Mouse (Mus musculus) heart, embryonic 12.5 days (tissue): ENCODE results near the gene Hdac11. TPM values are rescaled to one million over a fixed set of nuclear protein-coding genes. Genes with fewer than 3 reads are reported as not detected.

Experiments
- ATAC-seq: fragments of 200-750 bp; cut with Nextera tagmentation; 2 replicates; pipeline ENCODE4 v1.8.0; 2017; ENCODE audit warnings: moderate TSS enrichment, moderate library complexity; ENCODE audit not compliant: insufficient number of reproducible peaks, low FRiP score
- H3K27ac ChIP-seq: fragments of 300-500 bp; sonication (generic); 2 replicates; pipeline ENCODE4 v1.5.1; 2016; ENCODE audit warnings: mild to moderate bottlenecking, moderate library complexity; ENCODE audit not compliant: poor library complexity, severe bottlenecking
- H3K27me3 ChIP-seq: fragments of 300-500 bp; sonication (generic); replicated peaks from 2 replicates; pipeline ENCODE4 v1.6.1; 2016; ENCODE audit warnings: mild to moderate bottlenecking, moderate library complexity
- H3K36me3 ChIP-seq: fragments of 300-500 bp; sonication (generic); 2 replicates; pipeline ENCODE4 v1.6.1; 2016; ENCODE audit warnings: mild to moderate bottlenecking, moderate library complexity
- H3K4me1 ChIP-seq: fragments of 300-500 bp; sonication (generic); replicated peaks from 2 replicates; pipeline ENCODE4 v1.6.1; 2016; ENCODE audit warnings: mild to moderate bottlenecking
- H3K4me2 ChIP-seq: fragments of 300-500 bp; sonication (generic); 2 replicates; pipeline ENCODE4 v1.6.1; 2016; ENCODE audit warnings: mild to moderate bottlenecking, moderate library complexity
- H3K4me3 ChIP-seq: fragments of 300-500 bp; sonication (generic); 2 replicates; pipeline ENCODE4 v1.5.1; 2016; ENCODE audit warnings: mild to moderate bottlenecking
- H3K9ac ChIP-seq: fragments of 300-500 bp; sonication (generic); 2 replicates; pipeline ENCODE4 v1.6.1; 2016; ENCODE audit warnings: mild to moderate bottlenecking, moderate library complexity
- H3K9me3 ChIP-seq: fragments of 300-500 bp; sonication (generic); replicated peaks from 2 replicates; pipeline ENCODE4 v1.6.1; 2016; ENCODE audit warnings: mild to moderate bottlenecking, moderate library complexity
- WGBS: fragments of 180-500 bp; shearing (Covaris S2); methylation state at CpG from one replicate; pipeline ENCODE4 v1.1.7; 2016; 5-methylcytosine and 5-hydroxymethylcytosine counted together
- polyA plus RNA-seq: library from polyadenylated mRNA; unstranded; fragments of >200 nt; fragmentation: Nextera tagmentation; extraction: Ambion mirVana; gene quantifications from 2 replicates; pipeline ENCODE4 v1.2.1, GENCODE M21; 2016

Hdac11 gene
- polyA plus RNA-seq, result 8.8 and 9.0 TPM in 2 replicates

DNA sequence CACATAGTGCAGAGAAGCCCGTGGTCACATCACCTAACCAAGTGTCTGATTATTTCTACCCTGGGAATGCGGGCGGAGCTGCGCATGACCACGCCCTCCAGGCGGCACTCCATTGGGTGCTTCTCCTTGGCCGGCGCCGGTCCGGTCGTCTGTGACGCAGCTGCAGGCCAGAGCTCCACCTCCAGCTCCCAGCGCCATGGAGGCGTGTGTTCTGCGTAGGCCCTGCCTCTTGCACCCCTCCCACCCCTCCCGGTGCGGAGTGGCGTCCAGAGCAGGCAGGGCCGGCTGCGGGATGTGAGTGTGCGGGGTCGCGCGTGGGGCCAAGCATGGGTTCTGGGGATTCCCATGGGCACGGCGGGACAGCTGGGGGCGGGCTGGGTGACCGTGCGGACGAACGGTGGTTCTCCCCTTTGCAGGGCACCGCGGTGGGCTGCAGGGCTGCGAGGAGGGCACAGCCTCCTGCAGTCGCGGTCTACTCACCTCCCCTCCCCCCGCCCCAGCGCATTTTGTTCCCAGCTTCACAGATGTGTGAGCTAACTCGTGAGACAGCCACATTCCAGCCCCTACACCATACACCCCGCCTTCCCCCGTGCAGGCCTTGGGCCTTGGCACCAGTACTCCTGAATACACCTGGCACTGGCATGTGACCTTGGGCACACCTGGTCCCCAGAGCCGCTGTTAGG lies at the start of gene Hdac11:
Gene Hdac11 (plus strand): TSS at position 112 of the 683 bp plus-strand sequence.
- peak; percentile 97 for ATAC-seq

DNA sequence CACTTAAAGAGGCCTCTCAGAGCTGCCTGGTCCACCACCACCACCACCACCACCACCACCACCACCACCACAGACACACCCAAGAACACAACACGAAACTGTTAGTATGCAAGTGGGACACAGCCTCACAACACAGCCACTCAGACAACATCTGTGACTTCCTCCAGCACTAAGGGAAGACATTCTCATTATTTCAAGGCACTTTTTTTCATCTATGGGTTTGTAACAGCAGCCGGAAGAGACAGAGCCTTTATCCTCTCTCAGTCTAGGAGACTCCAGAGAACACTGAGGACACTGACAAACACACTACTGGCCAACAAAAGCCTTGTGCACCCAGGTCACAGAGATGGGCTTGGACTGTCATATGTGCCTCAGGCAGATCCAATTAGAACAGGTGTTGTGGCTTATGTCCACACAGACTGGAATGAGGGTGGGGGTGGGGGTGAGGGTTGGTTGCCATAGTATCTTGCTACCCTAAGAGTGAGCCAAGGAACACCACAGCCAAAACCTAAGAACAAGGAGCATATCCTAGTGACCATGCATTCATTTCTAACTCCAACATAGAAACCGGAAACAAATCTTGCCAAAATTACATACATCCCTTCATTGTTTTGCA lies 48.1 kb upstream of the Hdac11 start:
- Histone ChIP-seq H3K9me3 (0 out of 2 replicates have a peak, but pooled peaks cover 3% of the 10 kb centered on the region), H3K4me3 (no peak overlapping the region), H3K9ac (no peak overlapping the region), H3K4me2 (no peak overlapping the region), H3K27me3 (no peaks in the 10 kb centered on the region), H3K27ac (no peak overlapping the region), H3K4me1 (peaks cover 15% of the 10 kb centered on the region), H3K36me3 (no peaks in the 10 kb centered on the region)
- ATAC-seq, result no peak
- WGBS, result 87% methylated on average over 3 of the region's 3 CpGs

More for the DNA sequence above, at the start of gene Hdac11:
- Histone ChIP-seq H3K9me3 (no peaks in the 10 kb centered on the region), H3K4me3 (peak within 1 kb of the TSS; percentile 80), H3K27me3 (peaks cover 16% of the 10 kb centered on the region; the same call in 1 of the 2 replicates), H3K9ac (peak within 1 kb of the TSS; percentile 88), H3K4me2 (peak within 1 kb of the TSS; percentile 92), H3K27ac (peak within 1 kb of the TSS; percentile 59; the same call in 1 of the 2 replicates), H3K36me3 (no peaks in the 10 kb centered on the region), H3K4me1 (peaks cover 63% of the 10 kb centered on the region)
- WGBS, result under 1% methylated on average over 38 of the region's 42 CpGs

DNA sequence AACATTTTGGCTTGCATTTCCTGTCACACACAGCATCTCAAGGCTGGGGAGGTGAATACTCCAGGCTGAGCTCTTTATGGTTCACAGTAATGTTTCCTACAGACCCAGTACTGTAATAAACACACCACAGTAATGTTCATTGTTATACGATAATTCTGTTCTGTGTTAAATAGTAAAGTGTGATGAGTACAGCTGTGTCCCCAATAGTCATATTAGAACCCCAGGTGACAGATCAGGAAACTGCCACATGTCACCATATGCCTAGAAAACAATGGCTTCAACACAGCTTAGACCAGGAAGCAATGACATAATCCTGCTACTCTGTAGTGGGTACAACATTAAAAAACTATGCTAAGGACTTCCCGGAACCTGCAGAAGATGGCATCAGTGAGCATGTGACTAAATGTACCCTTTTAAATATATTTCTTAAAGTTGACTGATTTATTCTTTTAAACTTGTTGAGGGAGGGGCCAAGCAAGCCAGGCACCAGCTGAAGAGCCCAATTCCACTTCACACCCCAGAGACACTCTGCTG lies 47.5 kb upstream of the Hdac11 start:
- ATAC-seq, result no peak
- no peak overlapping the region for H3K9ac ChIP-seq

DNA sequence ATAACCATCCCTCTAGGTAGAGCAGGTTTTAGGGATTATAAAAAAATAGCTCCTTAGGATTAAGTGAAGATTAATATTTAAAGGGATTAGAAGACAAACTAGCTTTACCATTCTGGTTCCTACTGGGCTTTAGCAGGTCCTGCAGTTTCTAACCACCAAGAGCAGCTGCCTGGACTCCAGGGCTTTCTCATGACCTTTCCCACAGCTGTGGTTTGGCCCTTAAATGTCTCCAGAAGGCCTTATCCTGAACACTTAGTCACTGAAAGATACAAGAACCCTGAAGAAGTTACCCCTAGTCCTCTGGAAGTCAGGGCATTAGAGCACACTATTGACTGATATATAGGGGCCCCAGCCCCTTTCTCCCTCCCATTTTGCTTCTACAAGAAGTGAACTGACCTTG lies 47.0 kb upstream of the Hdac11 start:
- Histone ChIP-seq H3K9ac (no peak overlapping the region), H3K9me3 (0 out of 2 replicates have a peak, but pooled peaks cover 3% of the 10 kb centered on the region), H3K27me3 (no peaks in the 10 kb centered on the region), H3K36me3 (no peaks in the 10 kb centered on the region), H3K4me3 (no peak overlapping the region), H3K27ac (no peak overlapping the region), H3K4me2 (no peak overlapping the region), H3K4me1 (peaks cover 9% of the 10 kb centered on the region)
- ATAC-seq, result no peak

More for the DNA sequence above, 47.5 kb upstream of the Hdac11 start:
- Histone ChIP-seq H3K9me3 (0 out of 2 replicates have a peak, but pooled peaks cover 3% of the 10 kb centered on the region), H3K4me3 (no peak overlapping the region), H3K27ac (no peak overlapping the region), H3K27me3 (no peaks in the 10 kb centered on the region), H3K36me3 (no peaks in the 10 kb centered on the region), H3K4me2 (no peak overlapping the region), H3K4me1 (peaks cover 14% of the 10 kb centered on the region)
- WGBS, result 90% methylated on average over 2 of the region's 2 CpGs

DNA sequence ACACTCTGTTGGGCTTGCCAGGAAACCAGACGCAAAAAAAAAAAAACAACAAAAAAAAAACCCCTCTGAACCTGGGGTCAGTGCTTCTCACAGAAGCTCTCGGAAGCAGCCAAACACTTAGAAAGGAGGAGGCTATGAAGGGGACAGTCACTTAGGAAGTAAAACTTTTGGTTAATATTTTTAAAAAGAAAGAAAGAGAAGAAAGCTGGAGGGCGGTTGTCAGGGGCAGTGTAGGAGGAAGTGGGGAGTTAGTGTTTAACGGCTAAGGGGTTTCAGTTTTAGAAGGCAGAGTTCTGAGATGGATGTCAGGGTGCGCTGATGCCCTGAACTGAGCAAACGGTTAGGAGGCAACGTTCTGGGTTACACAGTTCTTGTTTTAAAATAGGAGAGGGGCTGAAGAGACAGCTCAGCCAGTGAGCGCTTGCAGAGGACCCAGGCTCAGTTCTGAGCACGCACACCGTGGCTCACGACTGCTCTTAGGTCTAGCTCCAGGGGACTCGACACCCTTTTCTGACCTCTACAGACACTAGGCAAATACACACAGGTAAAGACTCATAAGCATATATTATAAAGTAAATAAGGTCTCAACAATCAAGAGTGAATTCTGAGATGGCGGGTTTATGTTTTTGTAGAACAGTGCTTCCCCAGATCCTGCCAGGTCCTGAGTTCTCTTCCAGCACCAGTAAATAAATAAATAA lies 46.0 kb upstream of the Hdac11 start:
- no peak for ATAC-seq
- Histone ChIP-seq H3K4me2 (no peak overlapping the region), H3K9me3 (0 out of 2 replicates have a peak, but pooled peaks cover 3% of the 10 kb centered on the region), H3K27me3 (0 out of 2 replicates have a peak, but pooled peaks cover 2% of the 10 kb centered on the region), H3K27ac (no peak overlapping the region), H3K4me1 (no peaks in the 10 kb centered on the region; the same call in 1 of the 2 replicates), H3K4me3 (no peak overlapping the region), H3K9ac (no peak overlapping the region), H3K36me3 (no peaks in the 10 kb centered on the region)
- 76% methylated on average over 13 of the region's 13 CpGs for WGBS

DNA sequence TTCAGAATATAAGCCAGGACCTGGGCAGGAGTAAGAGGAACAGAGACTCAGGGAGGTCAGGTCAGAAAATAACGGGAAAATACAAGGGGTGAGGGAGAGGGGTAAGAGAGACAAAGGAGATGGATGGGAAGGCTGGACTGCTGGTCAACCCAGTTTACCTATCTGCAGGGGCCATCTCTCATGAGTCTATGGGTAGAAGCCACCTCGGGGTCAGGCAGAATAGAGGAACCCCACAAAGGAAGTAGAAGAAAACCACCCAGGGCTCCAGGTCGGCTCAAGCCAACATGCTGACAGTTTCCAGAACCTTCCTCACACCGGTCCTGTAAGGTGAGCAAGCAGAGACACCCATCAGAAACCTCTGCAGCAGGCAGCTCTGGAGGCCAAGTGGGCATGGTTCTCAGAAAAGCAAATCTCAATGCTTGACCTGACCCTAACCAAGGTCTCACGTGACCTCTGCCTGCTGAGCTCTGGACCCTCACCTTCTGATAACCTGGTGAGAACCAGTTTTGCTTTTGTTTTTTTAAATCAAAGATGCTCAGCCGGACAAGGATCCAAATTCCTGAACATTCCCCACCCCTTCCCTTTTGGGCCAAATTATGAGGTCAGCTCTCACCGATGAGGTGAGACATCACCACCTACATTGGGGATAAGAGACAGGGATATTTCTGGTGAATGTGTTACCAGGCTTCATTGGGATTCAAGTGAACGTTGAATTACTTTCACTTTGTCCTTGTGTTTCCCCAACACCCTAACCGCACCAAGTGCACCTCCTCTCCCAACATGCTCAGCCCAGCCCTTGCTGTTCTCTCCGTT lies 45.1 kb upstream of the Hdac11 start:
- Histone ChIP-seq H3K36me3 (no peaks in the 10 kb centered on the region), H3K27ac (no peak overlapping the region), H3K9ac (no peak overlapping the region), H3K4me3 (no peak overlapping the region), H3K4me2 (no peak overlapping the region), H3K4me1 (peaks cover 6% of the 10 kb centered on the region), H3K9me3 (0 out of 2 replicates have a peak, but pooled peaks cover 3% of the 10 kb centered on the region), H3K27me3 (0 out of 2 replicates have a peak, but pooled peaks cover 2% of the 10 kb centered on the region)
- 77% methylated on average over 10 of the region's 10 CpGs for WGBS
- no peak for ATAC-seq

DNA sequence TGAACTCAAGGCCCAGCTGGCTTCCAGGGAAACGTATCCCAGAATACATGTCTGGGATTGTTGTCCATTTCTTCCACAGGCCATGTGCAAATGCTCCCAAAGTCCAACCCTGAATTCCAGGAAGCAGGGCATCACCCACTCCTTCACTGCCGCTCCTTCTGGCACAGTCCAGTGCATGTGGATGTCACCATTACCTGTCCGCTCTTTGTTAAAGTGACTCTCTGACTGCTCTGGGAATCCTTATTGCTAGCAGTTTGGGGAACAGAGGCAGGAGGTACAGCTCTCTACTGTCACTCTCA lies 44.6 kb upstream of the Hdac11 start:
- H3K4me2 ChIP-seq, result no peak overlapping the region
- H3K4me1 ChIP-seq, result peaks cover 7% of the 10 kb centered on the region
- no peak for ATAC-seq
- no peak overlapping the region for H3K4me3 ChIP-seq
- no peaks in the 10 kb centered on the region for H3K36me3 ChIP-seq
- 0 out of 2 replicates have a peak, but pooled peaks cover 3% of the 10 kb centered on the region for H3K9me3 ChIP-seq
- H3K27ac ChIP-seq, result no peak overlapping the region
- whole genome bisulfite sequencing, result 90% methylated on average over 3 of the region's 3 CpGs
- 0 out of 2 replicates have a peak, but pooled peaks cover 2% of the 10 kb centered on the region for H3K27me3 ChIP-seq
- H3K9ac ChIP-seq, result no peak overlapping the region

DNA sequence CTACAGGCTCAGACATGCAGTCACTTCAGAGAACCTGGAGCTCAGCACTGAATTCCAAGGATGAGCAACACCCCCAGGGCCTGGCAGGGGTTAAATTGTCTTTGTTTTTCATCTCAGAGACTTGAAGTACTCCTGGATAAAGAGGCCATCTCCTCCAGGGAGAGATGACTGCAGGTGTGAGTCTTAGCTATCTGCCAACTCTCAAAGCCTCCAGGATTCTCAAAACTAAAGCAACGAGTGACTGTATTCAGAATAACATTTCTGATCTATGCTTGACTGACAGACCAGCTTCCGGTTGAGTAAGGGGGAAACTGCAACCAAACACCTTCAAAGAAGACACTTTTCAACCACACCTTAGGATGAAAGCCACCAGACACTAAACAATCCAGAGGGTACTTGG lies 41.7 kb upstream of the Hdac11 start:
- H3K4me2 ChIP-seq, result no peak overlapping the region
- ATAC-seq, result no peak
- WGBS, result 33% methylated on average over 2 of the region's 2 CpGs

DNA sequence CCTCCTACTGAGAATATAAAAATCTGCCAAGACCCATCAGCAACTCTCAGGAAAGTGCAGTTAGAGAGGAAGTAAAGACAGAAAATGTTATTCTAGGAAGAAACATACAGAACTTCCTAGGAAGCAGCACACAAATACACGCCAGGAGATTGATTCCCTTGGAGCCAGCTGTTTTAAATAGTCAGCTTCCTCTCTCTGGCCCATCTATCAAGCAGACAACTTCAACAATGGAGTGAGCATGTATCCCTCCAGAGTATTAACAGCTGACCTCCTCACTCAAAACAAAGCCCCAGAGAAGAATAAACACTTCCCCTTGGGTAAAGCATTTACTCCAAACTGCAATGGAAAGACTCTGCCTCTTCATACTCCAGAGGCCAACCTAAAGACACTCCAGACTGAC lies 41.3 kb upstream of the Hdac11 start:
- Histone ChIP-seq H3K9me3 (0 out of 2 replicates have a peak, but pooled peaks cover 3% of the 10 kb centered on the region), H3K9ac (no peak overlapping the region), H3K27ac (no peak overlapping the region), H3K4me3 (no peak overlapping the region), H3K4me1 (peaks cover 17% of the 10 kb centered on the region), H3K36me3 (no peaks in the 10 kb centered on the region), H3K4me2 (peak overlapping the region; percentile 99; the same call in 1 of the 2 replicates), H3K27me3 (peaks cover 10% of the 10 kb centered on the region)
- WGBS, result 52% methylated on average over 1 of the region's 1 CpGs
- ATAC-seq, result no peak

More for the DNA sequence above, 41.7 kb upstream of the Hdac11 start:
- Histone ChIP-seq H3K27me3 (peaks cover 10% of the 10 kb centered on the region), H3K9ac (no peak overlapping the region), H3K27ac (no peak overlapping the region), H3K4me3 (no peak overlapping the region), H3K4me1 (peaks cover 17% of the 10 kb centered on the region), H3K9me3 (0 out of 2 replicates have a peak, but pooled peaks cover 3% of the 10 kb centered on the region), H3K36me3 (no peaks in the 10 kb centered on the region)

DNA sequence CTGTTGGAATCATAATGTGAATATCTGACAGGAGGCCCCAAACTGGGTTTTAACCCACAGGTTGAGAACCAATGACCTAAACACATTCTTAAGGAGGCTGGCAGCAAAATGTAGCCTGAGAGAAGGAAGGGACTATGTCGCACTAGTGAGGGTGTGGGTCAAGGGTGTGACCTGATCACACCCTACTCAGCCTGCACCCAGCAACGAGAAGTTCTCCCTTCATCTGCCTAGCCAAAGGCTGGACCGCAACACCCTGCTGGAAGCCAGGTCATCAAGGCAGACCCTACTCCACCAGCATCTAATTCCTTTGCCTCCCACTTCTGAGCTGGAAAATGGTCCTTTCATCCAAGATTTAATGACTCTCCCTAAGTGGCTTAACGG lies 40.6 kb upstream of the Hdac11 start:
- peak overlapping the region; percentile 85 for H3K9ac ChIP-seq
- 39% methylated on average over 4 of the region's 4 CpGs for WGBS
- H3K27ac ChIP-seq, result no peak overlapping the region
- peak overlapping the region; percentile 99 for H3K4me2 ChIP-seq
- H3K9me3 ChIP-seq, result 0 out of 2 replicates have a peak, but pooled peaks cover 3% of the 10 kb centered on the region
- ATAC-seq, result peak; percentile 59; the same call in 1 of the 2 replicates
- peaks cover 17% of the 10 kb centered on the region for H3K4me1 ChIP-seq
- peak overlapping the region; percentile 76 for H3K4me3 ChIP-seq
- peaks cover 10% of the 10 kb centered on the region for H3K27me3 ChIP-seq
- H3K36me3 ChIP-seq, result no peaks in the 10 kb centered on the region
